Mouse (Mus musculus) midbrain, postnatal 0 days (tissue): ENCODE measurements at regions not wholly inside any gene's neighbourhood (a gene's known extent, or its start where the extent isn't known, plus 50 kb on each side); places are given as distances from the start of the nearest gene placed in this dataset.
A peak's percentile ranks its signal among the peaks of the same experiment; 100 is the strongest.

Experiments
- ATAC-seq: fragments of 200-750 bp; cut with Nextera tagmentation; 2 replicates; pipeline ENCODE4 v1.8.0; 2017; ENCODE audit warnings: moderate number of reproducible peaks, mild to moderate bottlenecking, moderate TSS enrichment, moderate library complexity; ENCODE audit not compliant: low FRiP score
- DNase-seq: peaks from one replicate; pipeline ENCODE4 v3.0.0-alpha.2; 2015; ENCODE audit warnings: low spot score
- H3K27ac ChIP-seq: fragments of 300-500 bp; sonication (generic); 2 replicates; pipeline ENCODE4 v1.5.1; 2014; ENCODE audit warnings: low read depth, mild to moderate bottlenecking, low read length, mixed read lengths
- H3K27me3 ChIP-seq: fragments of 300-500 bp; sonication (generic); 2 replicates; pipeline ENCODE4 v1.6.1; 2014; ENCODE audit warnings: low read length, control low read depth, mixed read lengths; ENCODE audit not compliant: insufficient read depth
- H3K36me3 ChIP-seq: fragments of 300-500 bp; sonication (generic); 2 replicates; pipeline ENCODE4 v1.6.1; 2014; ENCODE audit warnings: low read length, control low read depth, mixed read lengths; ENCODE audit not compliant: insufficient read depth
- H3K4me1 ChIP-seq: fragments of 300-500 bp; sonication (generic); 2 replicates; pipeline ENCODE4 v1.6.1; 2014; ENCODE audit warnings: mild to moderate bottlenecking, control low read depth, antibody characterized with exemption, low read length, mixed read lengths; ENCODE audit not compliant: insufficient read depth
- H3K4me2 ChIP-seq: fragments of 300-500 bp; sonication (generic); 2 replicates; pipeline ENCODE4 v1.6.1; 2014; ENCODE audit warnings: low read depth, mild to moderate bottlenecking, low read length, mixed read lengths; ENCODE audit not compliant: poor library complexity, severe bottlenecking
- H3K4me3 ChIP-seq: fragments of 300-500 bp; sonication (generic); 2 replicates; pipeline ENCODE4 v1.5.1; 2014; ENCODE audit warnings: low read depth, mild to moderate bottlenecking, low read length, moderate library complexity
- H3K9ac ChIP-seq: fragments of 300-500 bp; sonication (generic); replicated peaks from 2 replicates; pipeline ENCODE4 v1.6.1; 2014; ENCODE audit warnings: mild to moderate bottlenecking, low read length, moderate library complexity, mixed read lengths; ENCODE audit not compliant: poor library complexity, severe bottlenecking
- H3K9me3 ChIP-seq: fragments of 300-500 bp; sonication (generic); 2 replicates; pipeline ENCODE4 v1.6.1; 2016; ENCODE audit warnings: low read length, control low read depth
- CTCF ChIP-seq: IDR thresholded peaks from 2 replicates; pipeline ENCODE4 v1.5.1; 2016; ENCODE audit warnings: antibody characterized with exemption, mild to moderate bottlenecking
- WGBS: fragments of 180-500 bp; shearing (Covaris S2); extraction: QIAGEN DNeasy Blood & Tissue Kit; methylation state at CpG from one replicate; pipeline ENCODE4 v1.1.7; 2014; 5-methylcytosine and 5-hydroxymethylcytosine counted together

DNA sequence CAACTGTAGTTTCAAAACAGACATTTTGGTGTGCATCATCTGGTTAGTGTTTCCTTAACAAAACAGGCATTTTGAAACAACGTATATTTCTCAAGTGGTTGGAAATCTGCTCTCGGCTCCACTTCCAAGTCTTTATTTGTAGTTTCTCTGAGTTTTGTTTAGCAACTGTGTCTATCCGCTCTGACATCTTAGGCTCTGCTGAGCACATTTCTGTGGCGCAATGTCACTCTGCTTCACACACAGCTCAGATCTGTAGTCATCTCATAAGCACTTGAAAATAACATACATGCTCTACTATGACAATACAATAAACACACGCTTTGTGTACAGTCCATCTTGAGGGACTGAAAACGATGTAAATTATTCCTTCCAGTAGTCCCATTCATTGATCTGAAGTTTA lies 135.9 kb downstream of the Wdr11 start:
- H3K9ac ChIP-seq = no peak overlapping the region
- no peaks in the 10 kb centered on the region for H3K4me1 ChIP-seq
- no peaks in the 10 kb centered on the region for H3K27me3 ChIP-seq
- no peak for DNase-seq
- no peaks in the 10 kb centered on the region for H3K9me3 ChIP-seq
- H3K4me2 ChIP-seq = no peak overlapping the region
- H3K4me3 ChIP-seq = no peak overlapping the region
- H3K27ac ChIP-seq = no peak overlapping the region
- no peak for ATAC-seq
- no peak for TF ChIP-seq CTCF
- no peaks in the 10 kb centered on the region for H3K36me3 ChIP-seq
- WGBS = 89% methylated on average over 6 of the region's 6 CpGs

DNA sequence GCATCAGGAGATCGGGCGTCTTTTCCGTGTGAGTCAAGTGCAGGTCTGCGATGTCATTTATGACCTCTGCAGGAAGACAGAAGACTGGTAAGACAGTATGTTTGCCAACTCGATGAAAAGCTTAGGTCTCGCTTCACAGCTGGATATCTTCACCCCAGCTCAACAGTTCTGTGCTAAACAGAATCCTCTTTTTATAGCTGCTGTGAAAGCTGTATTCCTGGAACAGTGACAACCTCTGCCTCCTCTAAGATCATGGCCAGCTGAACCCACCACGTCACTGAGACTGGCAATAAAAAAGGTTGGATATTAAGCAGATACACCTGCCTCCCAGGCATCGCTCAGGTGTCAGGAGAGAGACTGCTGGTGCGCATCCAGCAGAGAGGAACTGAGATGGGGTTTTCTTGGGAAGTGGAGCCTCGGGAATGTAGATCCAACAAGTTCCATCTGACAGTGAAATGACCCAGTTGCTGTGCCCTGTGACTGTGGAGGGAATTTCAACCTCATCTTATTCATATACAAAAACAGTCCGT lies 138.1 kb downstream of the Wdr11 start:
- no peak for ATAC-seq
- Histone ChIP-seq H3K4me1 (no peaks in the 10 kb centered on the region), H3K4me3 (no peak overlapping the region), H3K9ac (no peak overlapping the region), H3K27ac (no peak overlapping the region), H3K27me3 (no peaks in the 10 kb centered on the region), H3K9me3 (no peaks in the 10 kb centered on the region), H3K4me2 (no peak overlapping the region), H3K36me3 (no peaks in the 10 kb centered on the region)
- DNase-seq = no peak
- TF ChIP-seq CTCF = no peak
- 75% methylated on average over 11 of the region's 11 CpGs for WGBS

DNA sequence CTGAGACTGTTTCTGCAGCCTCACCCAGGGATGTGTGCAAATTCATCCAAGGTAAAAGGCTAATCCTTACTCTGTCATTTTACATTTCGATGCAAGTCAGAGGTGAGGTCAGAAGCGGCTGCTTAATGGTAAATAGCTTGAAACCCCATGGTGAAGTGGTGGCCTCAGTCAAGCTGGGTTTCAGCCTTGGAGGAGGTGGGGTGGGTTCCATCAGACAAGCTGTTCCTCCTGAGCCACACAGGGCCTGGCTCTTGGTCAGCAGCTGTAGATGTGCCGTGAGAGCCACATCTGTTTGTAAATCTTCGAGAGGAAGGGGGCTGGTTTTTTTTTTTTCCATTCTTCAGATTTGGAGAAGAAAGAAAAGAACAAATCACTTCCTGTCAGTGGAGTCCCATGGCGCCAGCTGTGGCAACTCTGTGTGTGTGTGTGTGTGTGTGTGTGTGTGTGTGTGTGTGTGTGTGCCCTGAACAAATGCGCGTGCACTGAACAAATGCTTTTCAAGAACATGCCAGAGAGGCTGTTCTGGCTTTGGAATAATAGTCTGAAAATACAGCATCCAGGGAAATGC lies 139.2 kb downstream of the Wdr11 start:
- Histone ChIP-seq H3K4me2 (no peak overlapping the region), H3K27me3 (no peaks in the 10 kb centered on the region), H3K36me3 (no peaks in the 10 kb centered on the region), H3K9me3 (no peaks in the 10 kb centered on the region), H3K4me1 (no peaks in the 10 kb centered on the region), H3K9ac (no peak overlapping the region), H3K4me3 (no peak overlapping the region), H3K27ac (no peak overlapping the region)
- ATAC-seq = no peak
- DNase-seq = no peak
- 53% methylated on average over 7 of the region's 7 CpGs for whole genome bisulfite sequencing
- TF ChIP-seq CTCF = no peak

DNA sequence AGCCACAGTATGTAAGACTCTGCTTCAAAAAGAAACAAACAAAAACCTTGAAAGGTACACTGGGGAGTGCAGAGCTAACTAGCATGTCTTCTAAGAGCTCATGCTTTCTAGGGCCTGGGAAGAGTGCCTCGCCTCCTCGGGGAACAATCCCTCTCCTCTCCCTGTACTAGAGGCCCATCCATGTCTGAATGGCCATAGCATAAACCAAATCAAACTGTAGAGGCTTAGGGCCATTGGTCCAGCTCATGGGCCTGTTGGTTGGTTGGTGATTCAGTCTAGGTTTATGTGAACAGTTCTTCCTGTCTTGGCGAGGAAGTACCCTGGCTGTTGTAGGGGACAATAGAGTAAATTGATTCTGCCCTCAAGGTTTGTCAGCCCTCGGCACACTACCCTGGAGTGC lies 151.0 kb downstream of the Wdr11 start:
- Histone ChIP-seq H3K27ac (no peak overlapping the region), H3K4me3 (no peak overlapping the region), H3K4me1 (no peaks in the 10 kb centered on the region), H3K27me3 (no peaks in the 10 kb centered on the region), H3K4me2 (no peak overlapping the region), H3K9me3 (no peaks in the 10 kb centered on the region), H3K9ac (no peak overlapping the region), H3K36me3 (no peaks in the 10 kb centered on the region)
- no peak for ATAC-seq
- WGBS = 91% methylated on average over 4 of the region's 4 CpGs
- TF ChIP-seq CTCF = no peak
- DNase-seq = no peak

- TF ChIP-seq CTCF = no peak
- H3K4me1 ChIP-seq = no peaks in the 10 kb centered on the region
- 0 out of 2 replicates have a peak, but pooled peaks have one; percentile 54 for ATAC-seq
- peak; percentile 43 for DNase-seq
- WGBS = 21% methylated on average over 16 of the region's 16 CpGs
- no peak overlapping the region for H3K4me2 ChIP-seq
- H3K27ac ChIP-seq = peak overlapping the region; percentile 2; the same call in 1 of the 2 replicates
- no peak overlapping the region for H3K9ac ChIP-seq
- no peaks in the 10 kb centered on the region for H3K36me3 ChIP-seq
- no peaks in the 10 kb centered on the region; the same call in 1 of the 2 replicates for H3K9me3 ChIP-seq
- no peak overlapping the region for H3K4me3 ChIP-seq
- no peaks in the 10 kb centered on the region for H3K27me3 ChIP-seq
Measured at GRCm38 (mm10) chr7:129743955-129744666, 152.4 kb downstream of the Wdr11 start.

GRCm38 (mm10) chr7:129746639-129747038 lies 155.0 kb downstream of the Wdr11 start:
- DNase-seq = no peak
- WGBS = 70% methylated on average over 5 of the region's 5 CpGs
- no peaks in the 10 kb centered on the region for H3K36me3 ChIP-seq
- no peak overlapping the region for H3K9ac ChIP-seq
- H3K9me3 ChIP-seq = no peaks in the 10 kb centered on the region; the same call in 1 of the 2 replicates
- no peak overlapping the region for H3K27ac ChIP-seq
- no peak overlapping the region for H3K4me2 ChIP-seq
- no peak for ATAC-seq
- H3K4me1 ChIP-seq = no peaks in the 10 kb centered on the region
- H3K4me3 ChIP-seq = no peak overlapping the region
- no peak for TF ChIP-seq CTCF
- H3K27me3 ChIP-seq = no peaks in the 10 kb centered on the region
